Mouse (Mus musculus) limb, embryonic 14.5 days (tissue): Measurements from ENCODE around the gene Nme4. TPM values are rescaled to one million over a fixed set of nuclear protein-coding genes. Genes with fewer than 3 reads are reported as not detected.
"Not testable (repeated sequence)": the region's sequence is repeated elsewhere in the genome, so short reads cannot be mapped to it uniquely, and the experiment has no call there.

Source experiments
- ATAC-seq: fragments of 200-750 bp; cut with Nextera tagmentation; 2 replicates; pipeline ENCODE4 v1.8.0; 2017; ENCODE audit warnings: low read depth, moderate number of reproducible peaks, moderate TSS enrichment; ENCODE audit not compliant: low FRiP score
- DNase-seq: peaks from one replicate; pipeline ENCODE4 v3.0.0-alpha.2; 2015; ENCODE audit warnings: low spot score
- H3K27ac ChIP-seq: fragments of 300-500 bp; sonication (generic); replicated peaks from 2 replicates; pipeline ENCODE4 v1.5.1; 2014; ENCODE audit warnings: low read depth, mild to moderate bottlenecking, low read length, moderate library complexity, mixed read lengths
- H3K27me3 ChIP-seq: fragments of 300-500 bp; sonication (generic); 2 replicates; pipeline ENCODE4 v1.6.1; 2014; ENCODE audit warnings: low read length, mixed read lengths; ENCODE audit not compliant: control insufficient read depth, insufficient read depth
- H3K36me3 ChIP-seq: fragments of 300-500 bp; sonication (generic); 2 replicates; pipeline ENCODE4 v1.6.1; 2014; ENCODE audit warnings: mild to moderate bottlenecking, low read length, moderate library complexity, mixed read lengths; ENCODE audit not compliant: control insufficient read depth, insufficient read depth
- H3K4me1 ChIP-seq: fragments of 300-500 bp; sonication (generic); 2 replicates; pipeline ENCODE4 v1.6.1; 2014; ENCODE audit warnings: antibody characterized with exemption, low read length, mixed read lengths; ENCODE audit not compliant: control insufficient read depth, insufficient read depth
- H3K4me2 ChIP-seq: fragments of 300-500 bp; sonication (generic); replicated peaks from 2 replicates; pipeline ENCODE4 v1.6.1; 2014; ENCODE audit warnings: low read depth, mild to moderate bottlenecking, low read length, moderate library complexity; ENCODE audit not compliant: severe bottlenecking
- H3K4me3 ChIP-seq: fragments of 300-500 bp; sonication (generic); replicated peaks from 2 replicates; pipeline ENCODE4 v1.5.1; 2014; ENCODE audit warnings: low read length
- H3K9ac ChIP-seq: fragments of 300-500 bp; sonication (generic); 2 replicates; pipeline ENCODE4 v1.6.1; 2014; ENCODE audit warnings: mild to moderate bottlenecking, low read depth, low read length, moderate library complexity; ENCODE audit not compliant: severe bottlenecking
- H3K9me3 ChIP-seq: fragments of 300-500 bp; sonication (generic); 2 replicates; pipeline ENCODE4 v1.6.1; 2016; ENCODE audit warnings: low read length; ENCODE audit not compliant: control insufficient read depth
- POLR2A ChIP-seq: fragments of 200-500 bp; IDR thresholded peaks from 2 replicates; pipeline ENCODE4 v1.8.0; 2012; ENCODE audit warnings: inconsistent platforms, mild to moderate bottlenecking, moderate library complexity, borderline replicate concordance; ENCODE audit not compliant: insufficient read depth, insufficient read length; ENCODE audit errors: extremely low read depth
- WGBS: fragments of 180-500 bp; shearing (Covaris S2); extraction: QIAGEN DNeasy Blood & Tissue Kit; methylation state at CpG from one replicate; pipeline ENCODE4 v1.1.7; 2014; 5-methylcytosine and 5-hydroxymethylcytosine counted together
- polyA plus RNA-seq, 2 experiments: library from polyadenylated mRNA; depleted of rRNA in 1 of 2; stranded (reverse) in 1 of 2; unstranded in 1 of 2; fragments of >200 nt; fragmentation: Nextera tagmentation in 1 of 2; extraction: Ambion mirVana in 1 of 2; gene quantifications; 2 replicates each; pipeline versions ENCODE4 v1.2.1 to v1.2.3; 2012 to 2014

Gene Nme4
- polyA plus RNA-seq, 2 experiments = 104 to 133 TPM

DNA sequence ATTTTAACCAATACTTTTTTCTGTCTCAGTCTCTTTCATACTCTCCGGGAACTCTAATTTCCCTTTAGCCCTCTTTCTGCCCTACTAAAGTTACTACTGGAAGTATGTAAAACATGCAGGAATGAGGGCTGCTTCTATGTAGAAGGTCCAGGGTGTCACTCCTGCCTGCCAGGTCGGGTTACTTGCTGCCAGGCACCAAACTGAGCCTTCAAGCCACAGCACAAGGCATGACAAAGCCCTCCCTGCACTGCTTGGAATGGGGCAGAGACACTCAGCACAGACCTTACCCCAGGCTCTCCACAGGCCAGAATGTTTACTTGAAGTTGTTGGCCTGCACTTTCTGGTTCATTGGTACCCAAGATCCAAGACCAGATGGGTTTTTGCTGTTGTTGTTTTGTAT, 4.8 kb upstream of the Nme4 start:
- Histone ChIP-seq H3K27me3 (no peaks in the 10 kb centered on the region), H3K9me3 (no peaks in the 10 kb centered on the region), H3K27ac (no peak overlapping the region), H3K4me2 (no peak overlapping the region), H3K4me1 (no peaks in the 10 kb centered on the region; the same call in 1 of the 2 replicates), H3K9ac (no peak overlapping the region), H3K36me3 (no peaks in the 10 kb centered on the region), H3K4me3 (no peak overlapping the region)
- ATAC-seq (no peak), DNase-seq (no peak)
- no peak for TF ChIP-seq POLR2A
- WGBS = 38% methylated on average over 2 of the region's 2 CpGs

DNA sequence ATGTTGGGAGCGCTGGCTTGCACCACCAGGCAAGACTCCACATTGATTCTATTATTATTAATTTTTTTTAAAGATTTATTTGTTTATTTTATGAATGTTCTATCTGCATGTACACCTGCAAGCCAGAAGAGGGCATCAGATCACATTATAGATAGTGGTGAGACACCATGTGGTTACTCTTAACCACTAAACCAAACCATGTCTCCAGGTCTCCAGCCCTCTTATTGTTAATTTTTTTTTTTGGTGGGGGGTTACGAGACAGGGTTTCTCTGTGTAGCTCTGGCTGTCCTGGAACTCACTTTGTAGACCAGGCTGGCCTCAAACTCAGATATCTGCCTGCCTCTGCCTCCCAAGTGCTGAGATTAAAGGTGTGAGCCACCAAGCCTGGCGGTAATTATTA, 3.9 kb upstream of the Nme4 start:
- H3K36me3 ChIP-seq, H3K9ac ChIP-seq, DNase-seq, H3K27me3 ChIP-seq, H3K4me3 ChIP-seq, H3K27ac ChIP-seq, H3K4me2 ChIP-seq, ATAC-seq, H3K4me1 ChIP-seq, H3K9me3 ChIP-seq: not testable (repeated sequence)
- WGBS = 59% methylated on average over 3 of the region's 3 CpGs

DNA sequence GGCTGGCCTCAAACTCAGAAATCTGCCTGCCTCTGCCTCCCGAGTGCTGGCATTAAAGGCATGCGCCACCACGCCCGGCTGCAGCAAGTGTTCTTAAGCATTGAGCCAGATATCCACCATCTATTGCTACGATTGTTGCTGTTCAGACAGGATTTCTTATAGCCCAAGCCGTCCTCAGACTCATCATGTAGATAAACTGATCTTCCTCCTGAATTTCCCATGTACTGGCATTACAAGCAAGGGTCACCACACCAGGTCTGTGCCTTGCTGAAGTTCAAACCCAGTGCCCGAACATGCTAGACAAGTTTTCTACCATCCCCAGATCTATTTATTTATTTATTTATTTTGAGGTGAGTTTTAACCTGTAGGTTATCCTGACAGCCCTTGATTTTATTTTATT, 3.1 kb upstream of the Nme4 start:
- no peak for DNase-seq
- 90% methylated on average over 7 of the region's 7 CpGs for WGBS
- Histone ChIP-seq H3K4me3 (no peak overlapping the region), H3K9me3 (no peaks in the 10 kb centered on the region), H3K4me2 (no peak overlapping the region), H3K9ac (no peak overlapping the region), H3K4me1 (no peaks in the 10 kb centered on the region; the same call in 1 of the 2 replicates), H3K27ac (no peak overlapping the region), H3K27me3 (no peaks in the 10 kb centered on the region), H3K36me3 (no peaks in the 10 kb centered on the region)
- no peak for ATAC-seq
- TF ChIP-seq POLR2A = no peak

DNA sequence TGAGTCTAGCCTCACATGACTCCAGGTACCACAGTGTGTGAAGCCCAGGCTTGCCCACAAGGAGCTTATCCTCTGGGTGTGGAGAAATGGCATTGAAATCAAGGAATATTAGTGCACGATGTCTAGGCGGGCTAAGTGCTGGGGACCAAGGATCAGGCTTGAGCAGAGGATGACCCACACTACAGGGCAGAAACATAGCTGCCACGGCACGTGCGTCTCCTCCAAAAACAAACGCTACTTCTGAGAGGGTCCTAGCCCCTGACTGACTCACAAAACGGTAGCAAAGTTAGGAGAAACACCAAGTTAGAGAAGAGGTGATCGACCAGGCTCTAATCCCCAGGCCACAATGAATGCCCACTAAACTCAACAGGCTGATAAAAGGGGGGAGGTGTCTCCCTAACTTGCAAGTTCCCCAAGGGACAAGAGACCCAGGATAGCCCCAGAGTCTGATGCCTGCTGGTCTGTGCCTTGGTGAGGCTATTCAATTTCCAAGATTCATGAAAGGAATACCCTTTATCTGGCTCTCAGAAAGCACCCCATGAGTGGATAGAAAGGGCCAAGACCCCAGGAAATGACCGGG, 781 bp downstream of the Nme4 start:
- WGBS = 22% methylated on average over 9 of the region's 9 CpGs
- peak overlapping the region; percentile 86 for H3K9ac ChIP-seq
- no peaks in the 10 kb centered on the region for H3K9me3 ChIP-seq
- no peaks in the 10 kb centered on the region for H3K27me3 ChIP-seq
- H3K4me3 ChIP-seq = peak overlapping the region; percentile 64
- H3K36me3 ChIP-seq = 0 out of 2 replicates have a peak, but pooled peaks cover 10% of the 10 kb centered on the region
- no peak for ATAC-seq
- peak overlapping the region; percentile 77 for H3K4me2 ChIP-seq
- no peaks in the 10 kb centered on the region; the same call in 1 of the 2 replicates for H3K4me1 ChIP-seq
- no peak for TF ChIP-seq POLR2A
- H3K27ac ChIP-seq = peak overlapping the region; percentile 67; the same call in 1 of the 2 replicates
- DNase-seq = no peak

GRCm38 (mm10) chr17:26089905-26090632, 5.3 kb downstream of the Nme4 start, which contains the start of gene Decr2:
TSS of gene Decr2 (minus strand) at chr17:26090337.
- peak within 1 kb of the TSS; percentile 58 for H3K27ac ChIP-seq
- ATAC-seq = peak; percentile 89
- peak within 1 kb of the TSS; percentile 83 for H3K4me2 ChIP-seq
- 0 out of 2 replicates have a peak, but pooled peaks cover 10% of the 10 kb centered on the region for H3K36me3 ChIP-seq
- 2% methylated on average over 30 of the region's 32 CpGs for WGBS
- no peaks in the 10 kb centered on the region for H3K27me3 ChIP-seq
- peak within 1 kb of the TSS; percentile 71 for H3K9ac ChIP-seq
- H3K9me3 ChIP-seq = no peaks in the 10 kb centered on the region
- H3K4me3 ChIP-seq = peak within 1 kb of the TSS; percentile 57
- DNase-seq = peak; percentile 92
- TF ChIP-seq POLR2A = no peak
- no peaks in the 10 kb centered on the region for H3K4me1 ChIP-seq
